Mouse (Mus musculus): Measurements from ENCODE around the gene Gins2.
A peak's percentile ranks its signal among the peaks of the same experiment; 100 is the strongest.

Gins2 gene

DNA sequence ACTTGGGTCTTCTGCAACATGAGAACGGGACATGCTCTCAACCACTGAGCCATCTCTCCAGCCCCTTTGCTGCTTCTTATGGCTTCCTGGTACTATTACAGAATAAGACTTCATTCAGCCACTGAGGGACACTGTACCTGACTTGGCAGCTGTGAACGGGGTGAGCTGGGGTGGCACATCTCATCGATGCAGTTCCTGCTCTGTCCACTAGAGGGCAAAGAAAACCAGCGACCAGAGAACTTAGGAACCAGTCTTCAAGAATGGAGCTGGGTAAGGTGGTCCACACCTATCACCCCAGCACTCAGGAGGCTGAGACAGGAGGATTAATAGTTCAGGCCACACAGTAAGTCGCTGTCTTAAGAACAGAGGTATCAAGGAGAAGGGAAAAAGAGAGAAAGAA lies 6.9 kb upstream of the Gins2 start:
- Histone ChIP-seq H3K4me3 (replicated peaks; ENCODE audit: low read length) (no peak overlapping the region), H3K4me1 (replicated peaks; ENCODE audit: low read depth, low read length) (peaks cover 28% of the 10 kb centered on the region), H3K27me3 (ENCODE audit: insufficient read depth, low read length) (peaks cover 15% of the 10 kb centered on the region), H3K36me3 (ENCODE audit: insufficient read depth, low read length) (no peaks in the 10 kb centered on the region), H3K9me3 (ENCODE audit: low read length) (peaks cover 5% of the 10 kb centered on the region)
- no peak for TF ChIP-seq NANOG (IDR thresholded peaks at IDR 0.05; ENCODE audit: borderline replicate concordance, low read length)
- TF ChIP-seq CTCF (conservative IDR thresholded peaks at IDR 0.05; ENCODE audit: low read length): peak; percentile 91

DNA sequence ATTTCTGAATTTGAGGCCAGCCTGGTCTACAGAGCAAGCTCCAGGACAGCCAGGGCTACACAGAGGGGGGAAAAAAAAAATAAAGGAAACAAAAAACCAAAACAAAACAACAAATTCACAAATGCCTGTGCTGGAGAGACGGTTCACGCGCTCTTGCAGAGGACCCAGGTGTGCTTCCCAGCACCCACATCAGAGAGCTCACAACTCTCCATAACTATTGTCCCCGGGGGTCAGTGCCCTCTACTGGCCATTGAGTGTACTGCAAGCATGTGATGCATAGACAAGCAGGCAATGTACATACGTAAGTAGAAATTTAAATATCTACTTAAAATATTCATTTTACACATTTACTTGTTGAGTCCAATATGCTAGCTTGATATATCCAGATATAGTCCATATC lies 5.5 kb upstream of the Gins2 start:
- Histone ChIP-seq H3K4me1 (replicated peaks; ENCODE audit: low read depth, low read length) (peaks cover 32% of the 10 kb centered on the region), H3K9me3 (ENCODE audit: low read length) (peaks cover 3% of the 10 kb centered on the region; the same call in 1 of the 2 replicates), H3K27me3 (ENCODE audit: insufficient read depth, low read length) (peaks cover 15% of the 10 kb centered on the region), H3K36me3 (ENCODE audit: insufficient read depth, low read length) (no peaks in the 10 kb centered on the region), H3K4me3 (replicated peaks; ENCODE audit: low read length) (no peak overlapping the region)
- TF ChIP-seq POU5F1 (IDR thresholded peaks at IDR 0.05; ENCODE audit: borderline replicate concordance, low read length) (no peak), NANOG (IDR thresholded peaks at IDR 0.05; ENCODE audit: borderline replicate concordance, low read length) (no peak), CTCF (conservative IDR thresholded peaks at IDR 0.05; ENCODE audit: low read length) (peak; percentile 96)

DNA sequence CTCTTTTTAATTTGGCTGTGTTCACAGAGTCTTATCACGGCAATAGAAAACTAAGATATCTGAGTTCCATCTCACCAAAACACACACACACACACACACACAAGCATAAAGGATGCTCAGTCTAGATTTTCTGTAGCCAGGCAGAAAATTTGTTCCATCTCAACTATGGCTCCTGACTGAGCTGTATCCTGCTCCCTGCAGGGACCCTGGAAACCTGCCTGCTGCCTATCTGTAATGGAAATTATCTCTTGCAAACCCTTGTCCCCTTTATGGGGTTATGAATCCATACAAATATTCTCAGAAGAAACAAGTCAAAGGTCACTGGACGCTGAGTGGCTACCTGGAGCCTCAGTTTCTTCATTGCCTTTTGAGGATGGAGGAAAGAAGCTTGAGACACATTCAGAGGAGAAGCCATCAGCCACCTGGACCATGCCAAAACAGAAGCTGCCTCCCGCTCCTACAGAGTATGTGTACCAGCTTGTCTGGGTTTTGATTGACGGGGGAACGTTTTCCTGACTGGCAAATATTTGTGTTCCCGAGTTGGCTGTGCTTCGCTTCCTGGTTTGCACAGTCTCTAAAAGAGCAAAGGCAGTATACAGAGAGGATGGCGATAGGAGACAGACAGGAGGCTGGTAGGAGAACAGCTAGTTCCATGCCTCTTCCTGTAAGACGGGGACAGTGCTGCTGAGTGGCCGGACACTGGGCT lies 2.6 kb upstream of the Gins2 start:
- peaks cover 3% of the 10 kb centered on the region; the same call in 1 of the 2 replicates for H3K9me3 ChIP-seq (ENCODE audit: low read length)
- H3K36me3 ChIP-seq (ENCODE audit: insufficient read depth, low read length): peaks cover 10% of the 10 kb centered on the region
- H3K4me3 ChIP-seq (replicated peaks; ENCODE audit: low read length): no peak overlapping the region
- peaks cover 33% of the 10 kb centered on the region for H3K4me1 ChIP-seq (replicated peaks; ENCODE audit: low read depth, low read length)
- no peaks in the 10 kb centered on the region for H3K27me3 ChIP-seq (ENCODE audit: insufficient read depth, low read length)
- no peak for TF ChIP-seq CTCF (conservative IDR thresholded peaks at IDR 0.05; ENCODE audit: low read length)
- no peak for TF ChIP-seq POU5F1 (IDR thresholded peaks at IDR 0.05; ENCODE audit: borderline replicate concordance, low read length)
- no peak for TF ChIP-seq NANOG (IDR thresholded peaks at IDR 0.05; ENCODE audit: borderline replicate concordance, low read length)

DNA sequence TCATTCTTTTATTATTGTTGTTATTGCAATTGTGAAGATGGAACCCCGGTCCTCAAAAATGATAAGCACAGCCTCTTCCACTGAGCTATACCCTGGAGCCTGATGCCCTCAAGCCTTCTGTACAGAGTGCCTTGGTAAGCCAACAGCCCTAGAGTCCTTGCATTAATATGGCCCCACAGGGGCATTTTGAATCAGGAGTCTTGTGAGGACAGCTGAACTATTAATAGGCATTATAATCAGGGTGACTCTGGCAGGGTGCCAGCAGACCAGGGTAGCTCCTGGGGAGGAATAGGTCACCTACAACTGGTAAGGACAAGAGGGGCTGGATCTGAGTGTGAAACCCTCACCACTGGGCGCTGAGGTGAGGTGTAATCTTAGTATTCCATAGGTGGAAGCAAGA lies 817 bp upstream of the Gins2 start:
- Histone ChIP-seq H3K9me3 (ENCODE audit: low read length) (peaks cover 3% of the 10 kb centered on the region; the same call in 1 of the 2 replicates), H3K4me3 (replicated peaks; ENCODE audit: low read length) (peak overlapping the region; percentile 76), H3K27me3 (ENCODE audit: insufficient read depth, low read length) (no peaks in the 10 kb centered on the region), H3K36me3 (ENCODE audit: insufficient read depth, low read length) (peaks cover 28% of the 10 kb centered on the region), H3K4me1 (replicated peaks; ENCODE audit: low read depth, low read length) (peaks cover 45% of the 10 kb centered on the region)
- TF ChIP-seq CTCF (conservative IDR thresholded peaks at IDR 0.05; ENCODE audit: low read length) (no peak), NANOG (IDR thresholded peaks at IDR 0.05; ENCODE audit: borderline replicate concordance, low read length) (no peak), POU5F1 (IDR thresholded peaks at IDR 0.05; ENCODE audit: borderline replicate concordance, low read length) (no peak)

DNA sequence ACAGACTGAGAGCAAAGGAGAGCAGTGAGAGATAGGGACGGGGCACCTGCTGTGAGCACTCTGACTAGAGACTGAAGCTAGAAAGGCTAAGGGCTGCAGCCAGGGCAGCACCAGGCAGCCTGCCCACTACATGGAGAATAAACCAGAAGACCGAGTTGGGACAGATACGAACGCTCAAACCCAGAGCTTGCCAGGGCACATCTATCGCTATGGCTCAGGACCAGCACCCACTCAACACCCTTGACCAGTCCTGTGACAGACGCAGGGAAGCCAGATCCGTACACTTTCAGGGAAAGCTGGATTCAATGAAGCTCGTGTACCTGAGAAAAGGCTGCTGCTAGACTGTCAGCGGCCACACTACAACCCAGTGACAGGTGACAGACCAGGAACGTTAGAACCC lies 3.6 kb downstream of the Gins2 start:
- peaks cover 67% of the 10 kb centered on the region for H3K36me3 ChIP-seq (ENCODE audit: insufficient read depth, low read length)
- H3K27me3 ChIP-seq (ENCODE audit: insufficient read depth, low read length): no peaks in the 10 kb centered on the region
- no peak for TF ChIP-seq POU5F1 (IDR thresholded peaks at IDR 0.05; ENCODE audit: borderline replicate concordance, low read length)
- TF ChIP-seq CTCF (conservative IDR thresholded peaks at IDR 0.05; ENCODE audit: low read length): no peak
- no peak for TF ChIP-seq NANOG (IDR thresholded peaks at IDR 0.05; ENCODE audit: borderline replicate concordance, low read length)
- H3K9me3 ChIP-seq (ENCODE audit: low read length): no peaks in the 10 kb centered on the region
- H3K4me3 ChIP-seq (replicated peaks; ENCODE audit: low read length): no peak overlapping the region
- peaks cover 64% of the 10 kb centered on the region for H3K4me1 ChIP-seq (replicated peaks; ENCODE audit: low read depth, low read length)

DNA sequence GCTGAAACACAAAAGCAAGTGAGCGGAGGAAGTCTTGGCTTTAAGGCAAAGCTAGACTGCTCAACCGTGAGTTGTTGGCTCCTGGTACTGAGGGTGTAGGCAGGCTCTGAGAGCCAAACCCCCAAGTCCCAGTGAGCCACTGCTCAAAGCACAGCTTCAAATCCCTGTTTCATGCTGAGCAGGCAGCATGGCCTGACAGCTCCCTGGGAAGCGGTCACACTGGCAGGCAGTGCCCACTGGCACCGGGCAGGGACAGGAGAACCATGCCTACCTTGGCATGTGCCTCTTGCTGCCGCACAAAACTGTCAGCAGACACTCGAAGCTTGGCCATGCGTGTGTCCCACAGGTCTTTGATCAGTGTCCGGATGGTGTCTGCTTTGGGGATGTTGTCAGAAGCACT lies 7.3 kb downstream of the Gins2 start:
- no peaks in the 10 kb centered on the region for H3K9me3 ChIP-seq (ENCODE audit: low read length)
- no peak for TF ChIP-seq NANOG (IDR thresholded peaks at IDR 0.05; ENCODE audit: borderline replicate concordance, low read length)
- no peak for TF ChIP-seq CTCF (conservative IDR thresholded peaks at IDR 0.05; ENCODE audit: low read length)
- TF ChIP-seq POU5F1 (IDR thresholded peaks at IDR 0.05; ENCODE audit: borderline replicate concordance, low read length): no peak
- peaks cover 71% of the 10 kb centered on the region for H3K4me1 ChIP-seq (replicated peaks; ENCODE audit: low read depth, low read length)
- no peaks in the 10 kb centered on the region for H3K27me3 ChIP-seq (ENCODE audit: insufficient read depth, low read length)
- peaks cover 95% of the 10 kb centered on the region for H3K36me3 ChIP-seq (ENCODE audit: insufficient read depth, low read length)
- no peak overlapping the region for H3K4me3 ChIP-seq (replicated peaks; ENCODE audit: low read length)

DNA sequence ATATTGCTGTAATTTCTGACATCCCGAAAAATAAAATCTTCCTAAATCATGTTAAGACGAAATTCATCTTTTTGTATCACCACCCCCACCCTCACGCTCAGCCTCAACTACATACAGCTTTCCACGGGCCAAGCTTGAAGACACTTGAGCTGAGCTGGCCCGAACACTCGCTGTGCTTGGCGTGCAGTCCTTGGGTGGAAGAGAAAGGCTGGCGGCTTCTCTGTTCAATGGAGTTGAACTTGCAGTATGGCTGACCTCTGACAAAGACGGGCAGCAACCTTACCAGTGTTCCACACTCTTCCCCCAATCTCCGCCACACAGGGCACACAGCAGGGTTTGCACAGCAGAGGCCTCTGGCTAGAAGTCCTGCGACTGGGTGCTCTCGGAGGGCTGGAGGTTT lies 7.8 kb downstream of the Gins2 start:
- H3K27me3 ChIP-seq (ENCODE audit: insufficient read depth, low read length): no peaks in the 10 kb centered on the region
- peaks cover 70% of the 10 kb centered on the region for H3K4me1 ChIP-seq (replicated peaks; ENCODE audit: low read depth, low read length)
- no peaks in the 10 kb centered on the region for H3K9me3 ChIP-seq (ENCODE audit: low read length)
- no peak for TF ChIP-seq NANOG (IDR thresholded peaks at IDR 0.05; ENCODE audit: borderline replicate concordance, low read length)
- TF ChIP-seq CTCF (conservative IDR thresholded peaks at IDR 0.05; ENCODE audit: low read length): no peak
- no peak for TF ChIP-seq POU5F1 (IDR thresholded peaks at IDR 0.05; ENCODE audit: borderline replicate concordance, low read length)
- no peak overlapping the region for H3K4me3 ChIP-seq (replicated peaks; ENCODE audit: low read length)
- peaks cover 95% of the 10 kb centered on the region for H3K36me3 ChIP-seq (ENCODE audit: insufficient read depth, low read length)

DNA sequence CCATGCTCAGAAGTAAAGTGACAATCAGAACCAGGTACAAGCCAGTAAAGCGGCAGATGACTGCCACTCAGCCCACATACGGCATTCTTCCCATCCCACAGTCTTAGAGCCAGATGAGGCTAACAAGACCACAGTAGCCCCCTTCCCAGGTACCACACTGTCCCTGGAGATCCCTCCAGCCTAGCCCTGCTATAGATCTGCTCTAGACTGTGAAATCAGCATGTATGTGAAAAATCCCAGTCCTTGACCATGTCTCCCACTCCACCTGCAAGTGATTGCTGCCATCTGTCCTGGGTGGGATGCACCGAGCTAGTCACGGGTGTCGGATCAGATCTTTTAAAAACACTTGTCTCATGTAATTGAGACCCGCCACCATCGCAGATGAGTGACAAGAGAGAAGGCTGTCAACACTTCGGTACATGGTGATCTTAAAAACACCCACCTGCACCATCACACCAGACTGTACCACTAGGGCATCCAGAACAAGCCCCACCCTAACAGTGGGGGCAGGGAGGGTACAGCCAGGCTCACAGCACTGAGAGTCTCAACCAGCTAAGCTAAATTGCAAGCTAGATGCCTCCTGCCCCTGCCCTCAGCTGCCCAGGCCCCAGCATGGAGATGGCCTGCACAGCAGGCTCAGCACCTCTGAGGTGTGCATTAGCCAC lies 8.6 kb downstream of the Gins2 start:
- Histone ChIP-seq H3K36me3 (ENCODE audit: insufficient read depth, low read length) (peaks cover 95% of the 10 kb centered on the region), H3K4me3 (replicated peaks; ENCODE audit: low read length) (no peak overlapping the region), H3K27me3 (ENCODE audit: insufficient read depth, low read length) (no peaks in the 10 kb centered on the region), H3K9me3 (ENCODE audit: low read length) (no peaks in the 10 kb centered on the region), H3K4me1 (replicated peaks; ENCODE audit: low read depth, low read length) (peaks cover 70% of the 10 kb centered on the region)
- no peak for TF ChIP-seq NANOG (IDR thresholded peaks at IDR 0.05; ENCODE audit: borderline replicate concordance, low read length)
- no peak for TF ChIP-seq CTCF (conservative IDR thresholded peaks at IDR 0.05; ENCODE audit: low read length)
- TF ChIP-seq POU5F1 (IDR thresholded peaks at IDR 0.05; ENCODE audit: borderline replicate concordance, low read length): no peak

All from E14TG2a.4 (cell line).